Mouse (Mus musculus): Measurements from ENCODE around the gene Tmem102. TPM values are rescaled to one million over a fixed set of nuclear protein-coding genes. Genes with fewer than 3 reads are reported as not detected.

Tmem102 gene
- 7.3 and 9.6 TPM in 2 replicates for polyA plus RNA-seq (2012; rRNA removed)

DNA sequence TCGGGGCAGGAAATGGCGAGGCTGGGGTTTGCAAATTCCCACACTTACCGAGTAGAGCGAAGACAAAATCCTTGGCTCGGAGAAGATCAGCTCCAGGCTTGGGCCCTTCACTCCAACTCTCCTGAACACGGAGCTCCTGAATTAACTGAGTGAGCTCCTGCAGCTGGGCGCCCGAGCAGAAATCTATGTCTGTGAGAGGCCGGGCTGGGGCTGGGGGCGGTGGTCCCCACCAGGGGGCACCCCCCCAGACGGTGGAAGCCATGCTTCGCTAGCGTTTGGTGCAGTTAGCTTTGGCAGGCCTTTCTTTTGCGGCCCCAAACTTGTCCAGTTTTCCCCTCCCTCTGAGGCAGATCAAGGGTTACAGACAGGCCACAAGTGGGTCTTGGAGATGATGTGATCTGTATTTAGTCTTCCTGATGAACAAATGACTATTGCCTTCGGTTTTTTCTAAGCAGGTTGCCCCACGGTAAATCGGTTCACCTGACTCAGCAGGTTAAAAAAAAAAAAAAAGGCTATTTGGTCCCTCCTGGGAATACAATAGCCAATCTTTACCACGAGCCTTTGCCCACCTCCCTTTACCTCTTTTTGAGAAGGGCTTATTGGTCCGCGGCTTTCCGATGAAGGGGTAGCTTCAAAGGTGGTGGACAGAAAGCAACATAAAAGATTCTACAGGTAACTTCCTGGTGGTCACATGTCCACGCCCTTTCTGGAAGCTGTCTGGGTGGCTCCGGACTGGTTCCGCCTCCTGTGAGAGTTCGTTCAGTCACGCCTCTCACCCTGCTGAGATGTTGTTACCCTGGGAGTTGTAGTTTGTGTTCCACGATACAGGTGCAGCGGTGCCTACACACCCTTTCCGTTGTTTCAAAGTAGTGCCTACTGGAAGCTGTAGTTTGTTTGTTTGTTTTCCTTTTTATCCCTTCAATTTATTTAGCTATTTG is at the start of gene Tmem102:
Tmem102 (minus strand) TSS at position 653 of the 938 bp plus-strand sequence.

DNA sequence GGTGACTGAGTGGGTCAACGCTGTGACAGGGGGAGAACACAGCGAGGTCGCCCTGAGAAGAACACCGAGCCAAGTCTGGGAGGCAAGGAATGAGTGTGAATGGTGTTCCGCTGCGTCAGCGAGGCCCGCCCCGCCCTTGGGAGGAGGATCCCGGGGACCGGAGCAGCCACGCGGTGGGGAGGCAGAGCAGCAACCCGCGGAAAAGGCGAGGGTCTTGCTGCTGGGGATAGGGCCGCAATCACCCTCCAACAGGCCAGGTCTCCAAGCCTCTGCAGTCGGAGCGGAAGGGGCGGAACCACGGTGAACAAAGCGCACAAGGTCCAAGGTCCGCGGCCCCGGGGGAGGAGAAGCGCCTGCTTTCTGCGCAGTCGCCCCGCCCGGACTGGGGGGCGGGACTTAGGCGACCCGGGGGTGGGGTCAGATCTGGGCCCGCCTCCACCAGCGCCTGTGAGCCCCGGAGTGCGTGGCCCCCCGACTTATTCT is 40.8 kb upstream of the Tmem102 start, which contains the start of gene Plscr3:
Plscr3 (plus strand) TSS at position 179 of the 483 bp plus-strand sequence.

DNA sequence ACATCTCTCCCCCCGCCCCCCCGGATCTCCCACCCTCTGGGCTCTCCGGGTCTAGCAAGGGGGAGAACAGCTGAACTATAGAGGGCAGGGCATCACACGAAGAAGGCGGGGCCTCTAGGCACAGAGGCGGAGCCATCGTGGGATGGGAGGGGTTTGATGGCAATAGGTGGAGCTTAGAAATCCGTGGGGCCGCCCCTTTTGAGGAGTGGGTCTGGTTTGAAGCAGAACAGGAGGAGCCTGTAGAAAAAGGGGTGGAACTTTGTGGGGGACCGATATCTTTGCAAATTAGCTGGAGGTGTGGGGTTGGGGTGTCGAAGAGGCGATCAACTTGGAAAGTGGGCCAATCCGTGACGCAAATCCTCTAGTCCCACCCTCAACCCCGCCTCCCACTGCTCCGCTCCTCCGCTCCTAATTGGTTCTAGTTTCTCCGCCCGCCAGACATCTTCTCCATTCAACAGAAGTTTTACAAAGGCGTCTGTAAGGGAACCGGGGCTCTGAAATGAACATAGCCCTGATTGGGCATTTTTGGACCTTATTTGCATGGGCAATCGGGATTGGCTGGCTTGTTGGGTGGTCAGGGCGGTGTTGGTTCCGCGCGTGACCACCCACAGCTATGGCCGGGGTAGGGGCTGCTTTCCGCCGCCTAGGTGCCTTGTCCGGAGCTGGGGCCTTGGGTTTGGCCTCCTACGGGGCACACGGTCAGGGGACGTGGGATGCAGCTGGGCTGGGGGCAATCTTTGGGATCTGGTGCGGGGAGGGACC is 32.7 kb upstream of the Tmem102 start, which contains the start of gene Tmem256:
Tmem256 (plus strand) TSS at position 563 of the 762 bp plus-strand sequence.

DNA sequence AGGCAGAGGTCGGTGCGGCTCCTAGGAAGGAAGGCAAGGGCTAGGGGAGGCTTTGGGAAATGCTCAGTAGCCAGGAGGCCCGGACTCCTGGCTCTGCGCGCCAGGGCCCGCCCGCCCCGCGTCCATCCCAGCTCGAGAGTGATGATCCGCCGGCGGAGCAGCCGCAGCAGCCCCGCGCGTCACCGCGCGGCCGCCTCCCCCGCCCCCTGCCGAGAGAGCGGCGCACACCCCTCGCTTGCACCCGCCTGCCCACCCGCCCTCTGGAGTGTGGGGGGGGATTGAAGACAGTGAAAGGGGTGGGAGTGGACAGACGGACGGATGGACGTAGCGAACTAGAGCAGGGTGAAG is 32.2 kb upstream of the Tmem102 start, which contains the start of gene Nlgn2:
Nlgn2 (minus strand) TSS at position 181 of the 348 bp plus-strand sequence.

DNA sequence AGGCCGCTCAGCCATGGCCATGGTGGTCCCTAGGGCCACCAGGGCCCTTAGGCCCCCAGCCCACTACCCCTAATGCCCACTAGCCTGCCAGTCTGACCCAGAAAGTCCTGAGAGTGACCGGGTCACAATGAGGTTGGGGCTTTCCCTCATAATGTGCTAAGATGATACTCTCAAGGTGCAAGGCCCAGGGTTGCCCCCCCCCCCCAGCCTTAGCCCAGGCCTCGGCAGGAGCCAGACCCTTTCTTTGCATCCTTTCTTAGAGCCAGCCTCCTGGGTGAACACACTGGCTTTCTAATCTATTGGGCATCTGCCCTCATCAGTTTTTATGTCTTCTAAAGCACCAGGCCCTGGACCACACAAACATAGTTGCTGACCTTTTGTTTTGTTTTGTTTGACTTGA is 16.7 kb upstream of the Tmem102 start, which contains the start of gene Spem1:
Spem1 (minus strand) TSS at position 101 of the 400 bp plus-strand sequence.

DNA sequence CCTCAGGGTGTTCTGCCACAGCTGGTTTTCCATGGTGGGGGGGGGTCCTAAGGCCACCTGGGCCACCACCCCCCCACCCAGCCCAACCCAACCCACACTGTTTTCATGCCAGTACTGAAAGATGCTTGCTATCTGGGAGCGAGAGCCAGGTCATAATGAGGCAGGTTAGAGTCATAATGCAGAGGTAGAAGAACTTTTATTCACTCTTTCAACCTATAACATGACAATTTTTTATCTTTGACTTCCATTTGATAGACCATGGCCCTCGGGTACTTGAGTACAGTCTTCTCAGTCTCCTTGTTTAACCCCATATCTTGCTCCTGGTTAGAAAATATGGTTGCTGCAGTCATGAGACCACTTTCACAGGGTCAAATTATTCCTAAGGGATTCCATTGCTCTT is 12.9 kb upstream of the Tmem102 start, which contains the start of gene Spem2:
Spem2 (minus strand) TSS at position 101 of the 400 bp plus-strand sequence.

DNA sequence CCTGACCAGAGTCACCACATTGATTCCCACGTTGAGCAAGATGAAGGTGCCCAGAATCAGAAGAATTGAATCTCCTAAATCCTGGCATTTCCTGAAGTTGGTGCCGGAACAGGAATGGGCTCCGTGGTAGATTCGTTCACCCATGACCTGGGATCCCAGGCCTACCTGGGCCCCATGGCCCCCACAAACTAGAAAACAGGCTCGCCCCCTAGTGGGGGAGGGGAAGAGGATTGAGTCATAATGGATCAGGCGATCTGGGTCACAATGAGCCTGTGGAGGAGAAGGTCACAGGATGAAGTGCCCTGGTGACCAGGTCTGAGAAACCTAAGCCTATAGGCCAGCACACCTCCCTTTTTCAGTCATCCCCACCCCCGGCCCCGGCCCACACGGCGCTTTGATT is 9.7 kb upstream of the Tmem102 start, which contains the start of gene Gm39566:
Gm39566 (minus strand) TSS at position 144 of the 400 bp plus-strand sequence.

DNA sequence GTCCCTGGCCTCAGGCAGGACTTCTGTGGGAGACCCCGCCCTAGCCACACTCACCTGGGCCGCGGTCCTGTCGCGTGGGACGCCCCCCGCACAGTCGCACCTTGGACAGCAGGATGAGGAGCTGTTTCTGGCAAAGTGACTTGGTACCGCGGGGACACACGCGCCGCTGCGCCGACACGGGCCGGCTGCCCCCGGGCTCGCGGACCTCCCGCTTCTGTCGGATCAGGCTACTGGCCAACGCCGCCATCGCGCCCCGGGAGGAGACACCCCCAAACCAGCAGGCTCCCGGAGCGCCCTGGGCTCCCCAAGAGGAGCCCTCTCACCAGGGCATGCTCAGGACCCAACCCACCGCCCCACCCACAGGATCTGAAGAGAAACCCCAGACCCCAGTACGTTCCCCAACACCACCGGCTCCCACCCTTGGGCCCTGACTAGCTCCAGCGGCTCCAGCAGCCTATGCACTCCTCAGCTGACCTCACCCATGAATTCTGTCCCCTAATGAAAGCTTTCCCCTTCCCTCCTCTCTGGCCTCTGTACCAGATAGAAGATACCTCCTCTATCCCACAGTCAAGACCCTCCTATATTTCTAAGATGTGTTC is 3.9 kb downstream of the Tmem102 start, which contains the start of gene Fgf11:
Fgf11 (minus strand) TSS at position 479 of the 599 bp plus-strand sequence.

DNA sequence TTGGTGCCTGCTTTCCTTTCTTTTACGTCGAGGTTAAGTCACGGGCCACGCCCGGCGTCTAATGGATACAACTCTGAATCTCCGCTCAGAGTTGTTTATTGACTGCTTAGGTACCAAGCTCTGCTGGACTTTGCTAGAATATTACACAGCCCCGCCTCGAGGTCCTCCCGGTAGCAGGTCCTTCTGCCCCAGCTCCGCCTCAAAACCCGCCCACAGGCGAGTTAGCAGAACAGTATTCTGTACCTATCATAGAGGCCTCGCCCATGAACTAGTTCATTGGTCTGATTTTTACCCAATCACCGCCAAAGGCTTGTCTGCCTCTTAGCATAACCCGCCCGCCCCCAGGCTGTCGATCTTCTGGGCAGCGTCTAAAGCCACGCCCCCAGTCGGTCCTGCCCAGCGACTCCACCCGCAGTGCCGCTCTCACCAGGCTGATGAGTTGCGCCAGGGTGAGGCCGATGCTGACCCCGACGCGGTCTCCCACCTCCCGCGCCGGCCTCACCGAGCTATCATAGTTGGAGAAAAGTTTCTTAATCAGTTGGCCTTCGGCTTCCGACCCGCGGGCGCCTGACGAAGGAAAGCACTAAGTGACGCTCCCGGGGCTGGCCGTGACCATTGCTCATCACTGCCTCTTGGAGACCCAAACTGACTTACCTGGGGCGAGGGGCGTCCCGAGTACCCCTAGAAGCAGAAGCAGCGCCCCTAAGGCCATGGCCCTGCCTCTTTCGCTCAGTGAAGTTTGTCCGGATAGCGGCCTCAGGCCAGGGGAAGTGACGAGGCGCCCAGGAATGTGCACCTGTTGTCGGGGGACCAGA is 10.0 kb downstream of the Tmem102 start, which contains the start of gene Chrnb1:
Chrnb1 (minus strand) TSS at position 776 of the 815 bp plus-strand sequence.

DNA sequence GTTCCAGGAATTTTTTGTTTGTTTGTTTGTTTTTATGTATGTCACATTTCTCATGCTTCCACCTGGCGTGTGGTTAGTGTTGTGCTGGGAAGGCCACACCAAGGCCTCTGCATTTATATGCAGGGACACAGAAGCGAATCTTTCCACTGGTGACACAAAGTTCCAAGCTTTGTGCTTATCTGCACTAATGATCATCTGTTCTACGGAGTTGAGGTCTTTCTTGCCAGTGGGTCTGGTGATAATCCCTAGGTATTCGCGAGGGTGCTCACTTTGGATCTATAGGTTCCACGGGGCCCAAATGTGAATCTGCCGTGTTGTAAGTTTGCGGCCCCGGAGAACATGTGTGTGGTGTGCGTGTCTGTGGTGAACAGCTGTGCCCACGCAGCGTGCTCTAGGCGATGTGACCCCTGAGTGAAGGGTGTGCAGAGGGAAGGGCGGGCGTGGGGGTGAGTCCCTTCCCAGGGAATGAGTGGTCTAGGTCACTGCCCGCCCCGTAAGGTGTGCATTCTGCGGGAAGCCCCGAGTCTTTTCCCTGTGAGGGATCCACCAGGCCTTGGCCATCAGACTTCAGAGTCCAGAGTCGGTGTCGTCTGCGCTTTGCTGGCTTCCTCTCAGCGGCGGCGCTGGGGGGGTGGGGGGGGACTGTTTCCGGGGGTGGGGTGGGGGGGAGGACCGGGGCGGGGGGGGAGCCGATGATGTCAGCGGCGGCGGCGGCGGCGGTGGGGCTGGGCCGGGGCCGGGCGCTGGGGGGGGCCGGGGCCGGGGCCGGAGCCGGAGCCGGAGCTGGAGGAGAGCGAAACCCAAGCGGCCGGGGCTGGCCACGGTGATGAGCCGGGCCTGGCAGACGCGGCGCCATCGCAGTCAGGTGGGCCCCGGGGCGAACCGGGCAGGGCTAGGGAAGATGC is 40.0 kb downstream of the Tmem102 start, which contains the start of gene Zbtb4:
Zbtb4 (plus strand) TSS at position 692 of the 905 bp plus-strand sequence.

DNA sequence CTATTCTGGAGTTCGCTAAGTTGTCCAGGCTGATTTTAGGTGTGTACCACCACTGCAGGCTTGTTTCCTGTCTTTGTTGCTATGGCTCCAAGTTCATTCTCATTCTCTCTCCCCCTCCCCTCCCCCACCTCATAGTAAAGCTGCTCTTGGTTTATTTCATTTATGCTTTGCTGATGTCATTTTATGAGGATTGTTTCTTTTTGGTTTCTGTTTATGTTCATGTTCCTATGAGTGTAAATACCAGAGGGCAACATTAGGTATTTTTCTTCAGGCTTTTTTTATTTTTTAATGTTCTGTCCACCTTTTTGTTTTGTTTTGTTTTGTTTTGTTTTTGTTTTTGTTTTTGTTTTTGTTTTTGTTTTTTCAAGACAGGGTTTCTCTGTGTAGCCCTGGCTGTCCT is 43.6 kb downstream of the Tmem102 start, which contains the start of gene Slc35g3:
Slc35g3 (minus strand) TSS at position 101 of the 400 bp plus-strand sequence.

DNA sequence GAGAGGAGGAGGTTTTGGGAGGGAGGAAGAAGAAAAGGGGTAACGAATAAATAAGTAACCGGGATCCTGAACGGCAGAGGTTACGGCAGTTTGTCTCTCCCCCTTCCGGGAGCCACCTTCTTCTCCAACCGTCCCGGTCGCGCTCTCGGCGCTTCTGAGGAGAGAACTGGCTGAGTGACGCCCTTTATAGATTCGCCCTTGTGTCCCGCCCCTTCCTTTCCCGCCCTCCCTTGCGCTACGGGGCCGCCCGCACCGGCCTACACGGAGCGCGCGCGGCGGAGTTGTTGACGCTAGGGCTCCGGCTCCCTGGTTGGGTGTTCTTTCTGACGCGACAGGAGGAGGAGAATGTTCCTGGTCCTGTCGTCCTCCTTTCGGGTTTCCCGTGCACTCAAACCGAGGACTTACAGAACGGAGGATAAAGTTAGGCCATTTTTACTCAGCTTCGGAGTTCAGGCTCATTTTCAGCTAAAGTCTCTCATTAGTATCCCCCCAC is 46.9 kb downstream of the Tmem102 start, which contains the start of gene Polr2a:
Polr2a (minus strand) TSS at position 160 of the 493 bp plus-strand sequence.

Other genes starting within 250 kb of the Tmem102 start
- 13.1 and 13.5 TPM in 2 replicates for gene Efnb3, start 245.4 kb downstream of the Tmem102 start, polyA plus RNA-seq (2012; rRNA removed)
- 18.8 and 25.8 TPM in 2 replicates for gene Wrap53, start 225.4 kb downstream of the Tmem102 start, polyA plus RNA-seq (2012; rRNA removed)
- 145 and 203 TPM in 2 replicates for gene Trp53, start 225.3 kb downstream of the Tmem102 start, polyA plus RNA-seq (2012; rRNA removed)
- gene Atp1b2, start 199.7 kb downstream of the Tmem102 start, polyA plus RNA-seq (2012; rRNA removed) = 119 and 137 TPM in 2 replicates
- 5.6 and 7.1 TPM in 2 replicates for gene Shbg, start 187.7 kb downstream of the Tmem102 start, polyA plus RNA-seq (2012; rRNA removed)
- 4.8 and 5.1 TPM in 2 replicates for gene Sat2, start 183.6 kb downstream of the Tmem102 start, polyA plus RNA-seq (2012; rRNA removed)
- gene Fxr2, start 172.6 kb downstream of the Tmem102 start, polyA plus RNA-seq (2012; rRNA removed) = 68.6 and 73.0 TPM in 2 replicates
- gene Sox15, start 150.3 kb downstream of the Tmem102 start, polyA plus RNA-seq (2012; rRNA removed) = 1.7 and 2.1 TPM in 2 replicates
- gene Mpdu1, start 143.0 kb downstream of the Tmem102 start, polyA plus RNA-seq (2012; rRNA removed) = 95.9 and 115 TPM in 2 replicates
- gene Cd68, start 139.5 kb downstream of the Tmem102 start, polyA plus RNA-seq (2012; rRNA removed) = 38.2 and 52.8 TPM in 2 replicates
- gene Eif4a1, start 133.2 kb downstream of the Tmem102 start, polyA plus RNA-seq (2012; rRNA removed) = 252 and 395 TPM in 2 replicates
- gene Senp3, start 123.5 kb downstream of the Tmem102 start, polyA plus RNA-seq (2012; rRNA removed) = 57.7 and 67.2 TPM in 2 replicates
- gene Tnfsf13, start 119.8 kb downstream of the Tmem102 start, polyA plus RNA-seq (2012; rRNA removed) = 5.2 and 8.0 TPM in 2 replicates
- 59.3 and 71.8 TPM in 2 replicates for gene Tnfsf12, start 109.8 kb downstream of the Tmem102 start, polyA plus RNA-seq (2012; rRNA removed)
- gene Tnfsfm13, start 109.5 kb downstream of the Tmem102 start, polyA plus RNA-seq (2012; rRNA removed) = 12.8 and 20.4 TPM in 2 replicates
- 17.8 and 29.7 TPM in 2 replicates for gene Polr2a, start 47.0 kb downstream of the Tmem102 start, polyA plus RNA-seq (2012; rRNA removed)
- gene Slc35g3, start 43.7 kb downstream of the Tmem102 start, polyA plus RNA-seq (2012; rRNA removed) = 1.3 and 1.5 TPM in 2 replicates
- 48.6 and 69.0 TPM in 2 replicates for gene Zbtb4, start 39.7 kb downstream of the Tmem102 start, polyA plus RNA-seq (2012; rRNA removed)
- gene Chrnb1, start 9.7 kb downstream of the Tmem102 start, polyA plus RNA-seq (2012; rRNA removed) = 9.5 and 12.9 TPM in 2 replicates
- 7.8 and 8.5 TPM in 2 replicates for gene Fgf11, start 3.8 kb downstream of the Tmem102 start, polyA plus RNA-seq (2012; rRNA removed)
- gene Gm39566, start 9.7 kb upstream of the Tmem102 start, polyA plus RNA-seq (2012; rRNA removed) = not detected in 2 replicates
- gene Spem2, start 12.8 kb upstream of the Tmem102 start, polyA plus RNA-seq (2012; rRNA removed) = not detected in 2 replicates
- gene Spem1, start 16.6 kb upstream of the Tmem102 start, polyA plus RNA-seq (2012; rRNA removed) = 0.26 and 0.50 TPM in 2 replicates
- gene Nlgn2, start 32.2 kb upstream of the Tmem102 start, polyA plus RNA-seq (2012; rRNA removed) = 79.8 and 101 TPM in 2 replicates
- 120 and 177 TPM in 2 replicates for gene Tmem256, start 32.9 kb upstream of the Tmem102 start, polyA plus RNA-seq (2012; rRNA removed)
- gene Plscr3, start 40.8 kb upstream of the Tmem102 start, polyA plus RNA-seq (2012; rRNA removed) = 145 and 168 TPM in 2 replicates
- 5.2 and 6.0 TPM in 2 replicates for gene Tnk1, start 53.1 kb upstream of the Tmem102 start, polyA plus RNA-seq (2012; rRNA removed)
- gene Tmem95, start 72.4 kb upstream of the Tmem102 start, polyA plus RNA-seq (2012; rRNA removed) = not detected in 2 replicates
- 9.6 and 10.4 TPM in 2 replicates for gene Kctd11, start 75.8 kb upstream of the Tmem102 start, polyA plus RNA-seq (2012; rRNA removed)
- gene Acap1, start 89.9 kb upstream of the Tmem102 start, polyA plus RNA-seq (2012; rRNA removed) = 1.4 and 1.8 TPM in 2 replicates
- gene 2810408A11Rik, start 95.4 kb upstream of the Tmem102 start, polyA plus RNA-seq (2012; rRNA removed) = 1.5 TPM in 2 replicates
- gene Neurl4, start 95.4 kb upstream of the Tmem102 start, polyA plus RNA-seq (2012; rRNA removed) = 67.0 and 76.7 TPM in 2 replicates
- gene Gps2, start 108.3 kb upstream of the Tmem102 start, polyA plus RNA-seq (2012; rRNA removed) = 83.1 and 141 TPM in 2 replicates
- 359 and 447 TPM in 2 replicates for gene Eif5a, start 116.3 kb upstream of the Tmem102 start, polyA plus RNA-seq (2012; rRNA removed)
- gene Ybx2, start 130.2 kb upstream of the Tmem102 start, polyA plus RNA-seq (2012; rRNA removed) = 21.2 and 30.0 TPM in 2 replicates
- gene Slc2a4, start 142.6 kb upstream of the Tmem102 start, polyA plus RNA-seq (2012; rRNA removed) = 51.0 and 53.2 TPM in 2 replicates
- gene Cldn7, start 159.2 kb upstream of the Tmem102 start, polyA plus RNA-seq (2012; rRNA removed) = 32.6 and 38.7 TPM in 2 replicates
- gene Ctdnep1, start 175.5 kb upstream of the Tmem102 start, polyA plus RNA-seq (2012; rRNA removed) = 99.3 and 120 TPM in 2 replicates
- 60.0 and 74.1 TPM in 2 replicates for gene Elp5, start 176.9 kb upstream of the Tmem102 start, polyA plus RNA-seq (2012; rRNA removed)
- gene Gabarap, start 185.5 kb upstream of the Tmem102 start, polyA plus RNA-seq (2012; rRNA removed) = 406 and 430 TPM in 2 replicates
- 18.6 and 19.8 TPM in 2 replicates for gene Phf23, start 190.2 kb upstream of the Tmem102 start, polyA plus RNA-seq (2012; rRNA removed)
- gene Dvl2, start 195.0 kb upstream of the Tmem102 start, polyA plus RNA-seq (2012; rRNA removed) = 30.5 and 32.6 TPM in 2 replicates
- gene Acadvl, start 209.8 kb upstream of the Tmem102 start, polyA plus RNA-seq (2012; rRNA removed) = 70.9 and 79.8 TPM in 2 replicates
- 35.0 and 35.2 TPM in 2 replicates for gene Dlg4, start 211.3 kb upstream of the Tmem102 start, polyA plus RNA-seq (2012; rRNA removed)
- gene Asgr1, start 248.5 kb upstream of the Tmem102 start, polyA plus RNA-seq (2012; rRNA removed) = 4.9 and 5.0 TPM in 2 replicates

Data from ovary, adult 2 months (tissue).